Mouse (Mus musculus) limb, embryonic 14.5 days (tissue): Measurements from ENCODE around the gene Rnf41. TPM values are rescaled to one million over a fixed set of nuclear protein-coding genes. Genes with fewer than 3 reads are reported as not detected.

Source experiments
- ATAC-seq: fragments of 200-750 bp; cut with Nextera tagmentation; 2 replicates; pipeline ENCODE4 v1.8.0; 2017; ENCODE audit warnings: low read depth, moderate number of reproducible peaks, moderate TSS enrichment; ENCODE audit not compliant: low FRiP score
- DNase-seq: peaks from one replicate; pipeline ENCODE4 v3.0.0-alpha.2; 2015; ENCODE audit warnings: low spot score
- H3K27ac ChIP-seq: fragments of 300-500 bp; sonication (generic); replicated peaks from 2 replicates; pipeline ENCODE4 v1.5.1; 2014; ENCODE audit warnings: low read depth, mild to moderate bottlenecking, low read length, moderate library complexity, mixed read lengths
- H3K27me3 ChIP-seq: fragments of 300-500 bp; sonication (generic); 2 replicates; pipeline ENCODE4 v1.6.1; 2014; ENCODE audit warnings: low read length, mixed read lengths; ENCODE audit not compliant: control insufficient read depth, insufficient read depth
- H3K36me3 ChIP-seq: fragments of 300-500 bp; sonication (generic); 2 replicates; pipeline ENCODE4 v1.6.1; 2014; ENCODE audit warnings: mild to moderate bottlenecking, low read length, moderate library complexity, mixed read lengths; ENCODE audit not compliant: control insufficient read depth, insufficient read depth
- H3K4me1 ChIP-seq: fragments of 300-500 bp; sonication (generic); 2 replicates; pipeline ENCODE4 v1.6.1; 2014; ENCODE audit warnings: antibody characterized with exemption, low read length, mixed read lengths; ENCODE audit not compliant: control insufficient read depth, insufficient read depth
- H3K4me2 ChIP-seq: fragments of 300-500 bp; sonication (generic); replicated peaks from 2 replicates; pipeline ENCODE4 v1.6.1; 2014; ENCODE audit warnings: low read depth, mild to moderate bottlenecking, low read length, moderate library complexity; ENCODE audit not compliant: severe bottlenecking
- H3K4me3 ChIP-seq: fragments of 300-500 bp; sonication (generic); replicated peaks from 2 replicates; pipeline ENCODE4 v1.5.1; 2014; ENCODE audit warnings: low read length
- H3K9ac ChIP-seq: fragments of 300-500 bp; sonication (generic); 2 replicates; pipeline ENCODE4 v1.6.1; 2014; ENCODE audit warnings: mild to moderate bottlenecking, low read depth, low read length, moderate library complexity; ENCODE audit not compliant: severe bottlenecking
- H3K9me3 ChIP-seq: fragments of 300-500 bp; sonication (generic); 2 replicates; pipeline ENCODE4 v1.6.1; 2016; ENCODE audit warnings: low read length; ENCODE audit not compliant: control insufficient read depth
- POLR2A ChIP-seq: fragments of 200-500 bp; IDR thresholded peaks from 2 replicates; pipeline ENCODE4 v1.8.0; 2012; ENCODE audit warnings: inconsistent platforms, mild to moderate bottlenecking, moderate library complexity, borderline replicate concordance; ENCODE audit not compliant: insufficient read depth, insufficient read length; ENCODE audit errors: extremely low read depth
- WGBS: fragments of 180-500 bp; shearing (Covaris S2); extraction: QIAGEN DNeasy Blood & Tissue Kit; methylation state at CpG from one replicate; pipeline ENCODE4 v1.1.7; 2014; 5-methylcytosine and 5-hydroxymethylcytosine counted together
- polyA plus RNA-seq, 2 experiments: library from polyadenylated mRNA; depleted of rRNA in 1 of 2; stranded (reverse) in 1 of 2; unstranded in 1 of 2; fragments of >200 nt; fragmentation: Nextera tagmentation in 1 of 2; extraction: Ambion mirVana in 1 of 2; gene quantifications; 2 replicates each; pipeline versions ENCODE4 v1.2.1 to v1.2.3; 2012 to 2014

Gene Rnf41
- 37.0 and 38.1 TPM in 2 replicates for polyA plus RNA-seq (2012; rRNA removed)
- polyA plus RNA-seq (2014; fragmentation: Nextera tagmentation; extraction: Ambion mirVana), result 35.7 and 36.1 TPM in 2 replicates

GRCm38 (mm10) chr10:128411211-128412054 is at the start of gene Rnf41, which contains the start of gene Nabp2:
Gene Rnf41 (plus strand): TSS chr10:128411657.
Gene Nabp2 (minus strand): TSS chr10:128411492.
- peak; percentile 59; the same call in 1 of the 2 replicates for TF ChIP-seq POLR2A
- DNase-seq (peak; percentile 98), ATAC-seq (peak; percentile 93)
- Histone ChIP-seq H3K27ac (peak within 1 kb of the TSS; percentile 89), H3K9me3 (no peaks in the 10 kb centered on the region), H3K4me1 (peaks cover 24% of the 10 kb centered on the region), H3K4me3 (peak within 1 kb of the TSS; percentile 72), H3K4me2 (peak within 1 kb of the TSS; percentile 97), H3K36me3 (peaks cover 34% of the 10 kb centered on the region), H3K27me3 (no peaks in the 10 kb centered on the region), H3K9ac (peak within 1 kb of the TSS; percentile 70)
- under 1% methylated on average over 45 of the region's 50 CpGs for WGBS

- DNase-seq, result no peak
- no peak for ATAC-seq
- H3K4me3 ChIP-seq, result no peak overlapping the region
- no peak overlapping the region for H3K9ac ChIP-seq
- no peaks in the 10 kb centered on the region for H3K27me3 ChIP-seq
- TF ChIP-seq POLR2A, result no peak
- no peak overlapping the region for H3K4me2 ChIP-seq
- H3K4me1 ChIP-seq, result no peaks in the 10 kb centered on the region
- 94% methylated on average over 6 of the region's 6 CpGs for WGBS
- H3K27ac ChIP-seq, result no peak overlapping the region
- H3K9me3 ChIP-seq, result no peaks in the 10 kb centered on the region
- peaks cover 81% of the 10 kb centered on the region for H3K36me3 ChIP-seq
Measured at GRCm38 (mm10) chr10:128361836-128362235, 49.6 kb upstream of the Rnf41 start.

GRCm38 (mm10) chr10:128362568-128362967 is 48.9 kb upstream of the Rnf41 start:
- DNase-seq, result peak; percentile 88
- TF ChIP-seq POLR2A, result no peak

GRCm38 (mm10) chr10:128367899-128368401 is 43.5 kb upstream of the Rnf41 start:
- peaks cover 4% of the 10 kb centered on the region for H3K4me1 ChIP-seq
- WGBS, result 13% methylated on average over 19 of the region's 19 CpGs
- peaks cover 21% of the 10 kb centered on the region for H3K36me3 ChIP-seq
- H3K27ac ChIP-seq, result 0 out of 2 replicates have a peak overlapping the region, but pooled peaks have one; percentile 91
- ATAC-seq (no peak), DNase-seq (no peak)
- peak overlapping the region; percentile 77 for H3K9ac ChIP-seq
- H3K9me3 ChIP-seq, result no peaks in the 10 kb centered on the region
- no peak for TF ChIP-seq POLR2A
- peak overlapping the region; percentile 66 for H3K4me3 ChIP-seq
- no peaks in the 10 kb centered on the region for H3K27me3 ChIP-seq
- peak overlapping the region; percentile 77 for H3K4me2 ChIP-seq

More at GRCm38 (mm10) chr10:128362568-128362967, 48.9 kb upstream of the Rnf41 start:
- Histone ChIP-seq H3K9me3 (no peaks in the 10 kb centered on the region), H3K27ac (no peak overlapping the region), H3K36me3 (peaks cover 74% of the 10 kb centered on the region), H3K4me1 (peaks cover 3% of the 10 kb centered on the region), H3K4me3 (no peak overlapping the region), H3K27me3 (no peaks in the 10 kb centered on the region), H3K4me2 (no peak overlapping the region), H3K9ac (no peak overlapping the region)
- 48% methylated on average over 3 of the region's 3 CpGs for WGBS
- ATAC-seq, result no peak

GRCm38 (mm10) chr10:128368402-128369217 is 42.8 kb upstream of the Rnf41 start, which contains the start of gene Coq10a:
Gene Coq10a (minus strand): TSS chr10:128368997.
- DNase-seq (peak; percentile 83), ATAC-seq (peak; percentile 93)
- H3K9me3 ChIP-seq, result no peaks in the 10 kb centered on the region
- peak within 1 kb of the TSS; percentile 91 for H3K27ac ChIP-seq
- peak within 1 kb of the TSS; percentile 66 for H3K4me3 ChIP-seq
- H3K36me3 ChIP-seq, result peaks cover 15% of the 10 kb centered on the region
- under 1% methylated on average over 40 of the region's 87 CpGs for whole genome bisulfite sequencing
- H3K4me1 ChIP-seq, result peaks cover 4% of the 10 kb centered on the region
- no peaks in the 10 kb centered on the region for H3K27me3 ChIP-seq
- 0 out of 2 replicates have a peak, but pooled peaks have one; percentile 62 for TF ChIP-seq POLR2A
- H3K4me2 ChIP-seq, result peak within 1 kb of the TSS; percentile 77
- H3K9ac ChIP-seq, result peak within 1 kb of the TSS; percentile 77
